Mouse (Mus musculus) neutrophil, adult 59 days (primary cell): ENCODE results near the gene Ghr. TPM values are rescaled to one million over a fixed set of nuclear protein-coding genes. Genes with fewer than 3 reads are reported as not detected.

Experiments used
- total RNA-seq, 2 experiments: library from RNA; stranded (reverse); gene quantifications; 1 replicate in 1 of 2; 2 replicates in 1 of 2; pipeline ENCODE4 v1.2.4; 2023

Gene Ghr
- total RNA-seq: under 1 TPM in 1 of 2 experiments, not detected in 1; 0.42 TPM

DNA sequence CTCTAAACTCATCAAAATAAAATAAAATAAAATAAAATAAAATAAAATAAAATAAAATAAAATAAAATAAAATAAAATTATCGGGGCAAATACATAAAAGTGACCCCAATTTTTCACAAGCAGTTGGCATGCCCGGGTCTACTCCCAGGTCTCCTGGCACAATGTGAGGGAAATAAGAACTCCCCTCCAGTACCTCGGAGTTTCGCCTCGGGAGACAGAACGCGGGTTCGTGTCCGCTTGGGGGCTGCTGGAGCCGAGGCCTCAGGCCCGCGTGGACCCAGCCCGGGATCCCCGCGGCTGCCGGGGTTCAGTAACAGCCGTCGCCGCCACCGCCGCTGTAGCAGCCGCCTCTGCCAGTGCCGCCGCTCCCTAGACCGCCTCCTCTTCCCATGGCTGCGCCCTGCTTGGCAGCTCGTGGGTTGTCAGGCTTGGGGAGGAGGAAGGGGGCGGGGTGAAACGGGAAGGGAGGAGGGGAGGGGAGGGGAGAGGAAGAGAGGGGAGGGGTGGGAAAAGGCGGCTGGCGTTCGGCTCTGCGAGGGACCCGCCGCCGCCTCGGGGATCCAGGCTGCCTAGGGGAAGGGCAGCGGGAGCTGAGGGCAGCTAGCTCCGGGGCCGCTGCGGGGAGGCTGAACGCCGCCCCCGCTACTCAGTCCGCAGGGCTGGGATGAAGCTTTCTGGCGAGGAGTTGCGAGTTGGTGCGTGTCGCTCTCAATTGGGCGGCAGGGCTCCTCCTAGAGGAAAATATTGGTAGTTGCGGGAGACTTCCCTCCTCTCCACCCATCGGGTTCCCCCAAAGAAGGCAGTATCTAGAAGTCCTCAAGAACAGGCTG is at the start of gene Ghr:
Gene Ghr, minus strand, starts transcription at position 686 of the 830 bp plus-strand sequence.

DNA sequence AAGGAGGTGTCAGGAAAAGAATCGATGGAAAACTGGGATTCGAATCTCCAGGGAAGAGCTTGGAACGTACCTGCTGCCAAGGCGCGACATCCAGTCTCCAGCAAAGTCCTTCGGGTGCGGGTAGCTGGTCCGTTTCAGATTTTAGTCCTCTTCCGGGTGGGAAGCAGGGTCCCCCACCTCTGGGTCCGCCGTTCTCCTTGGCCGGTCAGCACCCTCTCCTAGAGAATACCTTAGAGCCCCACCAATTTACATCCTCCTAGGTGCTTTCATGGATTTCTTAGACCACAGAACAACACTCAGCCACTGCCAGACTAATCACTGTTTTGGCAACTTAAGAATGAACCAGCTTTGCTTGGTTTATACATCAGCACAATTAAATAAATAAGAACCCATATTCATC is 279.9 kb downstream of the Ghr start, which contains the start of gene Ccdc152:
Gene Ccdc152, minus strand, starts transcription at position 101 of the 400 bp plus-strand sequence.

DNA sequence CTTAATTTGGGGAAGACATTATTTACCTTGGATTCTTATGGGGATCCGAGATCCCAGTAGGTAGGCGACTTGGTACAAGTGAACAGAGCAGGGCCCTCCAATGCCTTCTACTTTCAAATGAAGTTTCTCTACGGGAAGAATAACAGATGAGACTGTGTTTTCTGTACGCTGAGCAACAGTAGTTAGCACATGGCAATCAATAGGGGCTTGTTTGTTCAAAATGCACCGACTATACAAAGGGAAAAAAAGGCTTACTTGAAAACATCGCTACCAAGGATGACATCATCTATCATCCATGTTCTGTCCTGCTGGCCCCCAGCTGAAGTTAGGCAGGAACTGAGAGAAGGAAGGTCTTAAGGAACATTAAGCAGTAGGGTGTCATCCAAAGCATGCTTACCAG is 315.0 kb downstream of the Ghr start, which contains the start of gene Selenop:
Gene Selenop, plus strand, starts transcription at position 301 of the 400 bp plus-strand sequence.

